Mouse (Mus musculus) forebrain, embryonic 14.5 days (tissue): ENCODE data around the gene Zfp933. TPM values are rescaled to one million over a fixed set of nuclear protein-coding genes. Genes with fewer than 3 reads are reported as not detected.
A peak's percentile ranks its signal among the peaks of the same experiment; 100 is the strongest.

Experiments used
- ATAC-seq: fragments of 200-750 bp; cut with Nextera tagmentation; 2 replicates; pipeline ENCODE4 v1.8.0; 2017; ENCODE audit warnings: mild to moderate bottlenecking, moderate library complexity
- DNase-seq: peaks from one replicate; pipeline ENCODE4 v3.0.0-alpha.2; 2015; ENCODE audit warnings: low spot score
- H3K27ac ChIP-seq: fragments of 300-500 bp; sonication (generic); 2 replicates; pipeline ENCODE4 v1.5.1; 2014; ENCODE audit warnings: low read depth, mild to moderate bottlenecking, control low read depth, low read length, moderate library complexity
- H3K27me3 ChIP-seq: fragments of 300-500 bp; sonication (generic); replicated peaks from 2 replicates; pipeline ENCODE4 v1.6.1; 2014; ENCODE audit warnings: low read length, control low read depth, mixed read lengths; ENCODE audit not compliant: control insufficient read depth, insufficient read depth
- H3K36me3 ChIP-seq: fragments of 300-500 bp; sonication (generic); 2 replicates; pipeline ENCODE4 v1.6.1; 2014; ENCODE audit warnings: low read length, control low read depth; ENCODE audit not compliant: control insufficient read depth, insufficient read depth
- H3K4me1 ChIP-seq: fragments of 300-500 bp; sonication (generic); 2 replicates; pipeline ENCODE4 v1.6.1; 2014; ENCODE audit warnings: antibody characterized with exemption, low read length, control low read depth; ENCODE audit not compliant: control insufficient read depth, insufficient read depth
- H3K4me2 ChIP-seq: fragments of 300-500 bp; sonication (generic); 2 replicates; pipeline ENCODE4 v1.6.1; 2014; ENCODE audit warnings: mild to moderate bottlenecking, control low read depth, low read length
- H3K4me3 ChIP-seq: fragments of 300-500 bp; sonication (generic); 2 replicates; pipeline ENCODE4 v1.5.1; 2014; ENCODE audit warnings: low read depth, low read length, control low read depth
- H3K9ac ChIP-seq: fragments of 300-500 bp; sonication (generic); 2 replicates; pipeline ENCODE4 v1.6.1; 2014; ENCODE audit warnings: mild to moderate bottlenecking, low read length, control low read depth, moderate library complexity
- H3K9me3 ChIP-seq: fragments of 300-500 bp; sonication (generic); replicated peaks from 2 replicates; pipeline ENCODE4 v1.6.1; 2016; ENCODE audit warnings: low read length, control low read depth, mixed read lengths; ENCODE audit not compliant: control insufficient read depth
- WGBS: fragments of 180-500 bp; shearing (Covaris S2); extraction: QIAGEN DNeasy Blood & Tissue Kit; methylation state at CpG from one replicate; pipeline ENCODE4 v1.1.7; 2014; 5-methylcytosine and 5-hydroxymethylcytosine counted together
- polyA plus RNA-seq: library from polyadenylated mRNA; unstranded; fragments of >200 nt; fragmentation: Nextera tagmentation; extraction: Ambion mirVana; gene quantifications from 2 replicates; pipeline ENCODE4 v1.2.1, GENCODE M21; 2014

Gene Zfp933
- 8.4 and 12.5 TPM in 2 replicates for polyA plus RNA-seq

DNA sequence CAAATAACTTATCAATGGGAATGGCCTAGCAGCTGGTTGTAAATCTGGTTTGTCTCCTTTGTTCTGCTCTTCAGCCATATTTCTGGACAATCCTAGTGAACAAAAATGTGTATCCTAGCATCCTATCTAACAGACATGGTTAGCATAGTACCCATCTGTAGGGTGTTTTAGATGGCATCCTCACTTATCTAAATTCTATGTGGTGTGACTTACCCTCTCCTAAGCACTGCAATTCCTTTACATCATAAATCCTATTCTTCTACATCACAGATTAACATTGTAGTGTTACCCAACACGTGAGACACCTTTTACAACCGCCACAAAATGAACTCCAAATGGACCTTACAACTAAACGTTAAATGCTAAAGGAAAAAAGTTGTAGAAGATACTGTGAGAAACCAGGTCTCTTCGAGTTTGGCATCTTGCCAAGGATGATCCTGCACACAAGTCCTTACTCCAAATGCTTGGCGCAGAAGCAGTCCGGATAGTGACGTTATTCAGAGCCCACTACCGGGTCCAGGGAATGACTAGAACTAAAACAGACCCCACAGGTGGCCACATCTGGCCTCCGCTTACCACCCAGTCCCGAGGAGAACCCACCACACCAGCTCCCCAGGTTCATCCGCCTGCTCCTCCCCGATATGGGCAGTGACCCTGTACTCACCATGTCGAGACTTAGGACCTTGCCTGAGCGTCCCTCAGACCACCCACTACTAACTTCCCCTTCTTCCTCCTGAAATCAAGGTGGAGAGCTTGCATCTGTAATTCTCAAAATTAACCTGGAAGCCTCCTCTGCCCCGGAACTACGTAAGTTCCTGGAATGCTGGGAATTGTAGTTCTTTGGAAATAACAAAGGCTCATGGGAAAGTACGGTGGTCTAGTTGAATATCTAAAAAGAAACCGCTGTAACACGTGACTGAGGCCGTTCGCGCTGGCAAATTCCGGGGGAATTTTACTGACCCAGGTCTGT is at the start of gene Zfp933:
Zfp933 (minus strand) TSS at position 753 of the 970 bp plus-strand sequence.
- 7% methylated on average over 23 of the region's 23 CpGs for WGBS
- peaks cover 10% of the 10 kb centered on the region for H3K36me3 ChIP-seq
- H3K27ac ChIP-seq = no peak within 1 kb of the TSS
- peak within 1 kb of the TSS; percentile 75 for H3K4me3 ChIP-seq
- peaks cover 10% of the 10 kb centered on the region for H3K4me1 ChIP-seq
- ATAC-seq (peak; percentile 92), DNase-seq (peak; percentile 98)
- H3K4me2 ChIP-seq = peak within 1 kb of the TSS; percentile 75
- no peaks in the 10 kb centered on the region for H3K27me3 ChIP-seq
- peak within 1 kb of the TSS; percentile 72 for H3K9ac ChIP-seq
- H3K9me3 ChIP-seq = peaks cover 14% of the 10 kb centered on the region

DNA sequence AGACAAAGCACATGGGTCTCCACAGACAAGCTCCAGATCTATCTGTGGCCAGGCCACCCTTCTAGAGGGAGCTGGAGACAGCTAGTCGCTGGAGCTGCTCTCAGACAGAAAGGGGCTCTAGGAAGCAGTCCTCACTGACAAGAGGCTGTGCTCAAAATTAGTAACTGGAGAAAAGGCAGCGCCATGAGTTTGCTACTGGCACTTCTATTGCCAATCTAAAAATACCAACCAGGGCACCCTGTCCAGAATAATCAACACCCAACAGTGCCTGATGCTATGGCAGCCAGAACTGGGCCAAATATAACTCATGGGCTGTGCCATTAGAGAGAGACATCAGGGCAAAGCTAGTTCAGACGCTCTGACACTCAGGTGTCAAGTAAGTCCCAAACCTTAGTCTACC is 49.2 kb upstream of the Zfp933 start:
- Histone ChIP-seq H3K4me2 (no peak overlapping the region), H3K4me3 (no peak overlapping the region), H3K4me1 (no peaks in the 10 kb centered on the region), H3K27me3 (no peaks in the 10 kb centered on the region), H3K9me3 (no peaks in the 10 kb centered on the region), H3K27ac (no peak overlapping the region), H3K36me3 (peaks cover 88% of the 10 kb centered on the region), H3K9ac (no peak overlapping the region)
- no peak for DNase-seq
- 93% methylated on average over 3 of the region's 3 CpGs for WGBS
- no peak for ATAC-seq

DNA sequence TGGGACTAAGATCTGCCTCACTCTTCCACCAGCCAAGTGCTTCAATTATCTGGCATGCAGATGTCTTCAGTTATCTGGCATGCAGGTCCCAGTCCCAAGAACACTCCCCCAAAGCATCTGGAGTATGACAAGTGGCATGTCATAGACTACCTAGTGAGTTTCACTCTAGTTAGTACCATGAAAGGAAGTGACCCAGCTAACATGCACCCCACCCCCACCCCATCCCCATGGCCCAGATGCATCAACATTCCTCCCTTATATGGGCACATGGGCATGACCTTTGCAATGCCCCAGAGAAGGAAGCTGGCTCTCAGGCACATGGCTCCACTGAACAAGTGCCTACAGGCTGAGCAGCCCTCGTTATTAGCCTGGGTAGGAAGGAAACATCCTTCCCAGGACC is 48.2 kb upstream of the Zfp933 start:
- 80% methylated on average over 1 of the region's 1 CpGs for WGBS
- H3K36me3 ChIP-seq = peaks cover 92% of the 10 kb centered on the region
- H3K4me1 ChIP-seq = no peaks in the 10 kb centered on the region
- H3K9ac ChIP-seq = no peak overlapping the region
- ATAC-seq (no peak), DNase-seq (no peak)
- no peak overlapping the region for H3K4me3 ChIP-seq
- no peaks in the 10 kb centered on the region for H3K27me3 ChIP-seq
- H3K4me2 ChIP-seq = no peak overlapping the region
- H3K27ac ChIP-seq = no peak overlapping the region
- H3K9me3 ChIP-seq = no peaks in the 10 kb centered on the region

DNA sequence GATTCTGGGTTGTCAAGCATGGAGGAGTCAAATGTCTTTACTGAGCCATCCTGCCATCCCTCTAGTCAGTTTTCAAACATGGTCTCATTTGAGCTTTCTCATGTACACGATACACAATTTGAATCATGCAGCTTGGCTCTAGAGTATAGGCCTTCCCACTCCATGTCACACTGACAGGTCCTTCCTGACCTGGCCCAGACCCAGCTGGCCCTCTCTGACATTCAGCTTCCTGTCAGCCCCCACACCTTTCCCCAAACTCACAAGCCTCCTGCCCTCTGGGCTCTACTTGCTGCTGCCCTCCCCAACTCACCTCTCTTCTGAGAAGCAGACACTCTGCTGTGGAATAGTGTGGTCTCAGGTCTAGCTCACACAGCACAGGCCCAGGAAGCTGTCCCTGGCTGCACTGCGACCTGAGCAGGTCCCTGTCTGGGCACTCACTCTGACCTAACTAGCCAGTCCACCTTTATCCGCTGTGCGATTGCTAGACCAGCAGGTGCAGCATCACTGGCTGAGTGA is 47.7 kb upstream of the Zfp933 start:
- DNase-seq = no peak
- no peak for ATAC-seq
- H3K27ac ChIP-seq = no peak overlapping the region
- no peak overlapping the region for H3K9ac ChIP-seq
- H3K4me1 ChIP-seq = no peaks in the 10 kb centered on the region
- no peak overlapping the region for H3K4me2 ChIP-seq
- H3K36me3 ChIP-seq = peaks cover 94% of the 10 kb centered on the region
- no peaks in the 10 kb centered on the region for H3K27me3 ChIP-seq
- no peak overlapping the region for H3K4me3 ChIP-seq
- 93% methylated on average over 4 of the region's 4 CpGs for WGBS
- H3K9me3 ChIP-seq = no peaks in the 10 kb centered on the region

DNA sequence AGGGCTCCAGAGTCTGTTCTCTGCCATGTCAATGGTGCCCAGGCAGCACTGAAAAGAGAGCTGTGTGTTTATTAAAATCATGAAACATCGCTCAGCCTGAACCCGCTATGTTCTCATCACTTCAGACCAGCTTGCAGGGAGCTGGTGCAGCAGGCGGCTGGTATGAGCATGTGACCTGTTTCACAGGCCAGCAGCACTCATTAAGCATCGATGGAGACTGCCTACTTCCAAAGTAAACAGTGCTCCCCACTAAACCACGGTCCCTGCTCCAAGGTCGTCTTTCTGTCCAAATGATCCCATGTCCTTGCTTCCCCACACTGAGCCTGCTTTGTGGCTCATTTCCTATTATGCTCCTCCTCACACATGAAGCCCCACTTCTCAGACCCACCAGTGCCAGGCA is 42.2 kb upstream of the Zfp933 start:
- Histone ChIP-seq H3K9ac (no peak overlapping the region), H3K27me3 (no peaks in the 10 kb centered on the region), H3K4me3 (no peak overlapping the region), H3K36me3 (peaks cover 91% of the 10 kb centered on the region), H3K27ac (no peak overlapping the region), H3K4me1 (no peaks in the 10 kb centered on the region), H3K9me3 (no peaks in the 10 kb centered on the region), H3K4me2 (no peak overlapping the region)
- 94% methylated on average over 6 of the region's 6 CpGs for WGBS
- DNase-seq = no peak
- no peak for ATAC-seq

DNA sequence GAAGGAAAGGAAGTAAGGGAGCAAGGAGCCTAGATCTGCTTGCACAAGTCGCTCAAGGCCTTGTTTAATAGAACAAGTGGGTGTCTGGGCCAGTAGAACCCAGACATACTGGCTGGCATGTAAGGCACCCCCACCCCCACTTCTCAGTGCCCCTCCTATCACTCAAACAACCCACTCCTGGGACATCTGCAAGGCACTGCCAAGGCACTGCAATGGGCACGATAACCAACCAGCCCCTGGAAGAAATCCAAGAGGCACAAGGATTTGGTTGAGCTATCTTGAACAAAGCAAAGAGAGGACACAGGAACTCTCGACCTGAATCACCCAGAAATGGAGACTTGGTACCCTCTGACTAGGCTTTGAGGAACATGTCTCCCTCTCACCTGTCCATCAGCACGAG is 40.1 kb upstream of the Zfp933 start:
- Histone ChIP-seq H3K27me3 (no peaks in the 10 kb centered on the region), H3K27ac (no peak overlapping the region), H3K9ac (no peak overlapping the region), H3K4me2 (no peak overlapping the region), H3K36me3 (peaks cover 92% of the 10 kb centered on the region), H3K4me1 (no peaks in the 10 kb centered on the region), H3K9me3 (no peaks in the 10 kb centered on the region), H3K4me3 (no peak overlapping the region)
- DNase-seq = no peak
- 86% methylated on average over 4 of the region's 4 CpGs for WGBS
- ATAC-seq = no peak

DNA sequence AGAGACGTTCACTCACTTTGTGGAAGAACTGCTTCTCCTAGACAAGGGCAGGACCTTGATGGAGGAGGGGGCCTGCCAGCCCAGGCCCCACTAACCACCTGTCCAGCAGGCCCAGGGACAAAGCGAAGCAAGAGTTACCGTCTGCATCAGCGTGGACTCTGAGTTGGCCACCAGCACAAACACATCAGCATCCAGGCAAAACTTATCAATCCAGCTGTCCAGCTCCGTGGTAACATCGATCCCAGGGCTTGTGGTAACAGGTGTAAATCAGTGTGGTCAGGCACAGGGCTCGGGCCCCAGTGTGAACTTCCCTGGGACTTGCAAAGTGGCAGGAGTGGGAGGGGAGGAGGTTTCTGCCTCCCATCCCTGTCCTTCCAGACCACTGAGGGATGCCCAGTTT is 39.1 kb upstream of the Zfp933 start:
- Histone ChIP-seq H3K9me3 (no peaks in the 10 kb centered on the region), H3K27me3 (no peaks in the 10 kb centered on the region), H3K9ac (no peak overlapping the region), H3K4me3 (no peak overlapping the region), H3K36me3 (peaks cover 94% of the 10 kb centered on the region), H3K4me2 (no peak overlapping the region), H3K27ac (no peak overlapping the region), H3K4me1 (no peaks in the 10 kb centered on the region)
- 89% methylated on average over 7 of the region's 7 CpGs for WGBS
- DNase-seq = no peak
- ATAC-seq = no peak

DNA sequence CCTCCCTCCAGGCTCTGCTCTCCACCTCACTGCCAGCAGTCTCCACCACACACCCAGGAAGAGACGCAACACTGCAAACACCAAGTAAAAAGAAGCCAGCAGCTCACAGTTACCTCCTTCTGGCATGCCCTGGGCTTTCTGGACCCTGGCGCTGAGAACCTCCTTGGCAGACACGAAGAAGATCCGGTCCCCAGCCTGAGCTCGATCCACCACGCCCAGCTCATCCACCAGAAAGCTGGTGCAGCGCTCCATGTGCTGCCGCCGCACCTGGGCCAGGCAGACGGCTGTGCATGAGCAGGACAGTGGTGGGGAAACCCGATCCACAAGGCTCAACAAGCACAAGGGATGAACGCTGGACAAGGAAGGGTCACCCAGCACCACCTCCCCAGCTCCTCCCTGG is 38.0 kb upstream of the Zfp933 start:
- Histone ChIP-seq H3K27me3 (no peaks in the 10 kb centered on the region), H3K9ac (no peak overlapping the region), H3K4me3 (no peak overlapping the region), H3K36me3 (peaks cover 95% of the 10 kb centered on the region), H3K4me1 (no peaks in the 10 kb centered on the region), H3K27ac (no peak overlapping the region), H3K4me2 (no peak overlapping the region), H3K9me3 (no peaks in the 10 kb centered on the region)
- 91% methylated on average over 12 of the region's 12 CpGs for WGBS
- no peak for ATAC-seq
- DNase-seq = no peak

DNA sequence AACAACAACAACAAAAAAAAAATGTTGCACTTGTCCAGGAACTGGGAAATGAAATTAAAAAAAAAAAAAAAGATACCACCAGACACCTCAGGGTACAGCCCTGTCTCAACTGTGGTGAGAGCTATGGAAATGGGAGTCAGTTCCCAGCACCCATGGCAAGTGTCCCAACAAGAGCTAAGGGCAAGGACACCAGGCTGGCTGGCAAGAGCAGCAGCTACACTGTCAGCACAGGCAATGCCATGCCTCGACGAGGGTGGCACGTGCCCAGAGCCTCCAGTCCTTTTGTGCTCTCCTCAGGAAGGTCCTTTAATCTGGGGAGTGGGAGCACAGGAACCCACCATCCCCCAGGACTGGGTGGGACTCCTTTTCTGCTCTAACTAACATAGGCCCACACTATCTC is 36.0 kb upstream of the Zfp933 start:
- Histone ChIP-seq H3K9ac (no peak overlapping the region), H3K9me3 (no peaks in the 10 kb centered on the region), H3K4me3 (no peak overlapping the region), H3K4me2 (no peak overlapping the region), H3K36me3 (peaks cover 96% of the 10 kb centered on the region), H3K4me1 (no peaks in the 10 kb centered on the region), H3K27ac (no peak overlapping the region), H3K27me3 (no peaks in the 10 kb centered on the region)
- WGBS = 87% methylated on average over 3 of the region's 3 CpGs
- ATAC-seq (no peak), DNase-seq (no peak)
